Mouse (Mus musculus) megakaryocyte, embryonic 14.5 days (primary cell): ENCODE results near the gene Zdhhc13.

Experiments
- FLI1 ChIP-seq: IDR thresholded peaks from 2 replicates; pipeline ENCODE4 v1.6.1; 2012; ENCODE audit warnings: low read length, inconsistent platforms, mixed read lengths
- GATA1 ChIP-seq: IDR thresholded peaks from 3 replicates; pipeline ENCODE4 v1.6.1; 2012; ENCODE audit warnings: mixed read lengths, low read length, inconsistent platforms, borderline replicate concordance

DNA sequence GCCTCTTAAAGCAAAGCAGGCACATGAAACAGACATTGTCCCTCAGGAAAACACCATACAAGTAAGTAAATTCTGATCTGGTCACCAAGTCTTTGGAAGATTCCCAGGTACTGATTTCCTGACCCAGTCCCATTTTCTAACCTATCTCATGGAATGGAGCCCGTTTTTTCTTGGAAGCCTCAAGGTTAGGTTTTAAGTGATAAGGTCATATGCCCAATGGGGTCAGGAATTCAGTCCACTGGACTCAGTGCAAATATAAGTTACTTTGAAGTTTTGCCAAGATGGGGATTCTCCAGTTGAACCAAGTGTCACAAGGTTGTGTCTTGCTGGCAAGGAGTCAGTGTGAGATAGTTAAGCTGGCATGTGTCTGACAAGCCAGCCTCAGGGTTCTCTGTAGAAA, 35.9 kb downstream of the Zdhhc13 start:
- TF ChIP-seq FLI1 (no peak), GATA1 (no peak)
